Mouse (Mus musculus): Measurements from ENCODE around the gene Yipf2. TPM values are rescaled to one million over a fixed set of nuclear protein-coding genes. Genes with fewer than 3 reads are reported as not detected.

Gene Yipf2
- polyA plus RNA-seq, 1 experiment = 5.0 TPM

DNA sequence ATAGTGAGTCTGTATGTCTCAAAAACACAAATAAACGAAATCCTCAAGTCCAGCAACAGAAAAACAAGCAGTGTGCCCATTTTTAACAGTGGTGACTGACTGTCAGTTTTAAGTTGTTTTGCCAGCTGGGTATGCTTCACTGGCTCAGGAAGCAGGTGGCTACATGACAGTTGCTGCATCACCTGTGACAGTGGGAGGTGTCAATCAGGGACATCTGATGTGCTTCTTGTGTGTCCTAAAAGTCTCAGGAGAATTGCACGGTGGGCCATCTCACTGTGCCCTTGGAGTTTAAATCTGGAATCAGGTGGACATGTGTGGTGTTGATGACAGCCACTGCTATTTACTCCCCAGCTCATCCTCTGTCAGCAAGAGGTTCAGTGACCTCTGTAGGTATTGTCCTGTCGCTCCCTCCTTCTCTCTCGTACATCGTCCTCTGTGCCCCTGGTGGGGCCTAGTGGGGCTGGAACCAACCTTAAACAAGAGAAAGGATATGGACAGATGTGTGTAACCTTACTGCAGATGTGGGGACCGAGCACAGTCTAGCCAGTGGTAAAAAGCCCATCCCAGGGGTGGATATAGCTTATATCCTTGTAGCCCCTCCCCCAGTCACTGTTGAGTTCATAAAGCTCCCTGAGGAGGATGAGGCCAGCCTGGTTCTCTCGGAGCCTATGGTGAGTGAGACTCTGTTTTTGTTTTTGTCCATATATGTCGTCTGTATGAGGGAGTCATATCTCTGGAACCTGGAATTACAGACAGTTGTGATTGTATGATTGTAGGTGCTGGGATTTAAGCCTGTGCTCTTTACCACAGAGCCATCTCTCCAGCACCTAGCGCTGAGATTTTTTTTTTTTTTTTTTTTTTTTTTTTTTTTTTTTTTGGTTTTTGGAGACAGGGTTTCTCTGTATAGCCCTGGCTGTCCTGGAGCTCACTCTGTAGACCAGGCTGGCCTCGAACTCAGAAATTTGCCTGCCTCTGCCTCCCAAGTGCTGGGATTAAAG is 33.0 kb upstream of the Yipf2 start:
- TF ChIP-seq CTCF (IDR thresholded peaks at IDR 0.05; ENCODE audit: control insufficient read depth, insufficient read depth, low read length) (no peak), POLR2A (IDR thresholded peaks at IDR 0.05; ENCODE audit: borderline replicate concordance, control insufficient read depth, low read depth, low read length) (no peak)
- Histone ChIP-seq H3K4me3 (replicated peaks; ENCODE audit: control insufficient read depth, low read depth, low read length) (peak overlapping the region; percentile 19), H3K27ac (ENCODE audit: control insufficient read depth, insufficient read depth, low read depth, low read length, poor library complexity) (peak overlapping the region; percentile 89), H3K4me1 (ENCODE audit: control insufficient read depth, insufficient read depth, low read length) (peaks cover 2% of the 10 kb centered on the region; the same call in 1 of the 2 replicates)
- WGBS = 74% methylated on average over 10 of the region's 10 CpGs

DNA sequence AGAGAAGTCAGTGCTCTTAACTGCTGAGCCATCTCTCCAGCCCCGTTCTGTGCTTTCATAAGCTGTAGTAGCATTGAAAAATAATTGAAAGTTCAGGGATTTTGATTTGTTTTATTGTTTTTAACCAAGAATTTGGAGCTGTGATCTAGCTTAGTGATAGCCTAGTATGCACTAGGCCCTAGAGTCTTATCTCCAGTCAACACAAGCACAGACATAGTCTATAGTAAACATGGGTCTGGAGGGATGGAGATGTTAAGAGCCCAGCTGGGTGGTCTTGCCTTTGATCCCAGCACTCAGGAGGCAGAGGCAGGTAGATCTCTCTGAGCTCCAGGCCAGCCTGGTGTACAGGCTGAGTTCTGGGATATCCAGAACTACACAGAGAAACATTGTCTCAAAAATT is 30.0 kb upstream of the Yipf2 start:
- Histone ChIP-seq H3K4me1 (ENCODE audit: control insufficient read depth, insufficient read depth, low read length) (peaks cover 6% of the 10 kb centered on the region; the same call in 1 of the 2 replicates), H3K27ac (ENCODE audit: control insufficient read depth, insufficient read depth, low read depth, low read length, poor library complexity) (no peak overlapping the region), H3K4me3 (replicated peaks; ENCODE audit: control insufficient read depth, low read depth, low read length) (no peak overlapping the region)
- no peak for TF ChIP-seq CTCF (IDR thresholded peaks at IDR 0.05; ENCODE audit: control insufficient read depth, insufficient read depth, low read length)
- no peak for TF ChIP-seq POLR2A (IDR thresholded peaks at IDR 0.05; ENCODE audit: borderline replicate concordance, control insufficient read depth, low read depth, low read length)
- WGBS = 78% methylated on average over 1 of the region's 1 CpGs

DNA sequence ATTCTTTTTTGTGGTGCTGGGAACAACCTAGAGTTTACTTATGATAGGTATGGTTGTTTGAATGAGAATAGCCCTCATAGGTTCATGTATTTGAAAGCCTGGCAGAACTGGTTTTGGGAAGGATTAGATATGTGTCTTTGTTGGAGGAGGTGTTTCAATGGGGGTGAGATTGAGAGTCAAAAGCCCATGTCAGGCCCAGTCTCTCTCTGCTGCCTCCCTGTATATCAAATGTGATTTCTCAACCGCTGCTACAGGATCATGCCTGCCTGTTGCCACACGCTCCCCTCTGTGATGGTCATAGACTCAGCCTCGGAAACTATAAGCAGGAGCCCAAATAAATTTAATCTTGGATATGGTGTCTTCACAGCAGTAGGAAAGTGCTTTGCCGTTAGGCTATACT is 27.6 kb upstream of the Yipf2 start:
- 54% methylated on average over 4 of the region's 4 CpGs for WGBS

DNA sequence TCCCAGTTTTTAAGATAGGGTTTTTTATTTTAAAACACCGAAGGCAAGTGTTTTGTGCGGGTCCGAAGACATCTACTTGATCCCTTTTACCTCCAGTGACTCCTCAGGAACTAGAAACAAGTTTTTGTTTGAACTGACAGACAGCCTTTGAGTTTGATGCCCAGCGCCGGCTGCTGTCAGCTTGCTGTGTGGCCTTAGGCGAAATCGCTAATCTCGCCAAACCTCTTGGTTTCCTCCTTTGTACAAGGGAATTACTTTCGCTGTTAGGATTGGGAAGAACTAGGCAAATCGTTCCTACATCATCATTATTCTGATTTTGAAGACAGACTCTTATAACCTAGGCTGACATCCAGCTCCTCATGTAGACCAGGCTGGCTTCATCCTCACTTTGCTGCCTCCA is 24.4 kb upstream of the Yipf2 start:
- H3K27ac ChIP-seq (ENCODE audit: control insufficient read depth, insufficient read depth, low read depth, low read length, poor library complexity) = peak overlapping the region; percentile 49
- TF ChIP-seq CTCF (IDR thresholded peaks at IDR 0.05; ENCODE audit: control insufficient read depth, insufficient read depth, low read length) (no peak), POLR2A (IDR thresholded peaks at IDR 0.05; ENCODE audit: borderline replicate concordance, control insufficient read depth, low read depth, low read length) (no peak)
- peaks cover 4% of the 10 kb centered on the region; the same call in 1 of the 2 replicates for H3K4me1 ChIP-seq (ENCODE audit: control insufficient read depth, insufficient read depth, low read length)
- peak overlapping the region; percentile 89 for H3K4me3 ChIP-seq (replicated peaks; ENCODE audit: control insufficient read depth, low read depth, low read length)
- 3% methylated on average over 10 of the region's 10 CpGs for WGBS

More for the DNA sequence above, 27.6 kb upstream of the Yipf2 start:
- no peak overlapping the region for H3K4me3 ChIP-seq (replicated peaks; ENCODE audit: control insufficient read depth, low read depth, low read length)
- H3K27ac ChIP-seq (ENCODE audit: control insufficient read depth, insufficient read depth, low read depth, low read length, poor library complexity) = no peak overlapping the region
- no peak for TF ChIP-seq POLR2A (IDR thresholded peaks at IDR 0.05; ENCODE audit: borderline replicate concordance, control insufficient read depth, low read depth, low read length)
- no peak for TF ChIP-seq CTCF (IDR thresholded peaks at IDR 0.05; ENCODE audit: control insufficient read depth, insufficient read depth, low read length)
- H3K4me1 ChIP-seq (ENCODE audit: control insufficient read depth, insufficient read depth, low read length) = peaks cover 6% of the 10 kb centered on the region; the same call in 1 of the 2 replicates

DNA sequence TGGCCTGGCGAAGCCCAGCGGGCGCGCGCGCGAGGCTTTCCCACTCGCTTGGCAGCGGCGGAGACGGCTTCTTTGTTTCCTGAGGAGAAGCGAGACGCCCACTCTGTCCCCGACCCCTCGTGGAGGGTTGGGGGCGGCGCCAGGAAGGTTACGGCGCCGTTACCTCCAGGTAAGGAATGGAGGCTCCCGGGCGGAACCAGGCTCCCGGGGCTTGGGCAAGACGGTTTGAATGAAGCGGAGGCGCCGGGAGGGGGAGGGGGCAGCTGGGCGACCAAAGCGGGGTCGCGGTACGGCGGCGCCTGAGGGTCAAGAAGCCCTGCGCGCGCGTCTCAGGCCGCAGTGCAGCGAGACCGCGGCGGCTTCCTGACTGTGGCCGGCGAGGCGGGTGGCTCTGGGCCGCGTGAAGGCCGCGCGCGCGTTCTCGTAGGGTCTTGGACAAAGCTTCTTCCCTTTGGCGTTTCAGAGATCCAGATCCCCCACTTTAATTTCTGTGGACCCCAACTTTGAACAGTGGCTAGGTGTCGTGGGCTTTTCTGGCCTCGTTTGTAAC is 23.7 kb upstream of the Yipf2 start:
- peak overlapping the region; percentile 89 for H3K4me3 ChIP-seq (replicated peaks; ENCODE audit: control insufficient read depth, low read depth, low read length)
- TF ChIP-seq CTCF (IDR thresholded peaks at IDR 0.05; ENCODE audit: control insufficient read depth, insufficient read depth, low read length) (no peak), POLR2A (IDR thresholded peaks at IDR 0.05; ENCODE audit: borderline replicate concordance, control insufficient read depth, low read depth, low read length) (peak; percentile 66; the same call in 1 of the 2 replicates)
- H3K27ac ChIP-seq (ENCODE audit: control insufficient read depth, insufficient read depth, low read depth, low read length, poor library complexity) = peak overlapping the region; percentile 97
- WGBS = under 1% methylated on average over 57 of the region's 57 CpGs
- peaks cover 4% of the 10 kb centered on the region; the same call in 1 of the 2 replicates for H3K4me1 ChIP-seq (ENCODE audit: control insufficient read depth, insufficient read depth, low read length)

DNA sequence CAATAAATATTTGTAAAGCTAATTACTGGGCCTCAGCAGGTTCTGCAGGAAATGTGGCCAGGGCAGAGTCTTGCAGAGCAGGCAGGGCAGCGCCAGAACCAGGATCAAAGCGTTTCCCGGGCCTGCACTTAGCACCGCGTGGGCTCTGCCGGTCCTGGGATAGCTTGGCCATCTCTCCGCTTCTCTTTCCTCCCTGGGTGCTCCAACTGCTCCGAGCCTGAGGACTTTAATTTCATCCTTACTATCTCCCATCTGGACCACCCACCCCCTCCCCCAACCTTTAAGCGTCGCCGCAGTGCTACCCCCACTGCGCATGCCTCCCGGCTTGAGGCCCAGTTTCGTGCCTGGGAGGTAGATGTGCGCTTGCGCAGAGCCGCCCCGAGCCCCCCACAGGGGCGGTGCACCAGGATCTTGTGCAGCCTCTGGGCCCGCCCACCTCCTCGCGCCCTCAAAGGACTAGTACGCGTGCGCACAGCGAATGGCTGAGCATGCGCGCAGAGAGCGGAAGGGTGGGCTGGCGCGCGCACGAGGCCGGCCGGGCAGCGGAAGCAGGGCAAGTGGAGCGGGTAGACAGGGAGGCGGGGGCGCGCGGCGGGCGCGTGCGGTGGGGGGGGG is 23.1 kb upstream of the Yipf2 start, which contains the start of gene Smarca4:
TSS of gene Smarca4 (plus strand) at position 553 of the 615 bp plus-strand sequence.
- 1% methylated on average over 45 of the region's 45 CpGs for WGBS
- Histone ChIP-seq H3K4me1 (ENCODE audit: control insufficient read depth, insufficient read depth, low read length) (peaks cover 4% of the 10 kb centered on the region; the same call in 1 of the 2 replicates), H3K27ac (ENCODE audit: control insufficient read depth, insufficient read depth, low read depth, low read length, poor library complexity) (peak within 1 kb of the TSS; percentile 97), H3K4me3 (replicated peaks; ENCODE audit: control insufficient read depth, low read depth, low read length) (peak within 1 kb of the TSS; percentile 89)
- TF ChIP-seq CTCF (IDR thresholded peaks at IDR 0.05; ENCODE audit: control insufficient read depth, insufficient read depth, low read length) (no peak), POLR2A (IDR thresholded peaks at IDR 0.05; ENCODE audit: borderline replicate concordance, control insufficient read depth, low read depth, low read length) (peak; percentile 75; the same call in 1 of the 2 replicates)

DNA sequence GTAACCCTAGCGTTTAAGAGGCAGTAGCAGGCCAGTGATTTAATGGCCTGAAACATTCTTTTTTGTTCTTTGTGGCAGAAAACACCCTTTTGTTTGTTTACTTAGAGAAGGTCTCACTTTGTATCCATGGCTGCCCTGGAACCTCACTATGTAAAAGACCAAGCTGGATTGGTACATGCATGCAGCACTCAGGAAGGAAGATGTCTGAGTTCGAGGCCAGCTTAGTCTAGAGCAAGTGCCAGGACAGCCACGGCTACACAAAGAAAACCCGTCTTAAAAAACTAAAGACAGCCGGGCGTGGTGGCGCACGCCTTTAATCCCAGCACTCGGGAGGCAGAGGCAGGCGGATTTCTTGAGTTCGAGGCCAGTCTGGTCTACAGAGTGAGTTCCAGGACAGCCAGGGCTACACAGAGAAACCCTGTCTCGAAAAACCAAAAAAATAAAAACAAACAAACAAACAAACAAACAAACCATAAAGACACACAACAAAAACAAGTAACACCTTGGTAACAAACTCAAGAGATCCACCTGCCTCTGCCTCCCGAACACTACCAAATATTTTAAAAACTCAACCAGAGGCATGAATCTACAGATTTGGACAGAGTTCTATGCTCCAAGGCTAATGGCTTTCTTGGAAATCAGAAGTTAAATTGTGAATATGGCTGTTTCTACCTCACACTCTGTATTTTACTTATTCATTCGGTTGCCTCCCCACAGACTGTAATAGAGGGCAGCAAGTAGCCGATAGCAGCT is 22.4 kb upstream of the Yipf2 start:
- TF ChIP-seq CTCF (IDR thresholded peaks at IDR 0.05; ENCODE audit: control insufficient read depth, insufficient read depth, low read length) (no peak), POLR2A (IDR thresholded peaks at IDR 0.05; ENCODE audit: borderline replicate concordance, control insufficient read depth, low read depth, low read length) (no peak)
- H3K4me1 ChIP-seq (ENCODE audit: control insufficient read depth, insufficient read depth, low read length) = peaks cover 7% of the 10 kb centered on the region
- peak overlapping the region; percentile 89 for H3K4me3 ChIP-seq (replicated peaks; ENCODE audit: control insufficient read depth, low read depth, low read length)
- 59% methylated on average over 15 of the region's 15 CpGs for WGBS
- peak overlapping the region; percentile 97 for H3K27ac ChIP-seq (ENCODE audit: control insufficient read depth, insufficient read depth, low read depth, low read length, poor library complexity)

Data from bone marrow, adult 2 months (tissue).